Mouse (Mus musculus) MEL (cell line): ENCODE results near the gene Gm49388. TPM values are rescaled to one million over a fixed set of nuclear protein-coding genes. Genes with fewer than 3 reads are reported as not detected.

Experiments
- DNase-seq: peaks from one replicate; pipeline ENCODE4 v3.0.0; 2011; ENCODE audit warnings: low read depth, low spot score
- H3K27ac ChIP-seq: 2 replicates; pipeline ENCODE4 v1.5.1; 2012; ENCODE audit warnings: low read depth, mild to moderate bottlenecking, control low read depth, low read length, moderate library complexity; ENCODE audit not compliant: control insufficient read depth
- H3K27me3 ChIP-seq, 2 experiments: fragments of 150-350 bp in 1 of 2; sonication (generic) in 1 of 2; 2 replicates each; pipeline ENCODE4 v1.6.1; 2012; ENCODE audit warnings: low read length in 2 of 2, mild to moderate bottlenecking in 2 of 2, improper control_type of control experiment in 1 of 2, moderate library complexity in 1 of 2; ENCODE audit not compliant: insufficient read depth in 2 of 2, control insufficient read depth in 1 of 2
- H3K36me3 ChIP-seq, 2 experiments: 2 replicates each; pipeline ENCODE4 v1.6.1; 2012 to 2014; ENCODE audit warnings: low read length in 2 of 2, improper control_type of control experiment in 1 of 2, inconsistent platforms in 1 of 2, mild to moderate bottlenecking in 1 of 2; ENCODE audit not compliant: insufficient read depth in 2 of 2, control insufficient read depth in 1 of 2
- H3K4me1 ChIP-seq, 2 experiments: fragments of 150-350 bp in 1 of 2; sonication (generic) in 1 of 2; 2 replicates each; pipeline ENCODE4 v1.6.1; 2012; ENCODE audit warnings: low read length in 2 of 2, improper control_type of control experiment in 1 of 2, mild to moderate bottlenecking in 1 of 2; ENCODE audit not compliant: insufficient read depth in 2 of 2, control insufficient read depth in 1 of 2
- H3K4me3 ChIP-seq, 2 experiments: fragments of 150-350 bp in 1 of 2; sonication (generic) in 1 of 2; 2 replicates each; pipeline ENCODE4 v1.5.1; 2012; ENCODE audit warnings: low read depth in 2 of 2, low read length in 2 of 2, mild to moderate bottlenecking in 2 of 2, moderate library complexity in 2 of 2, control low read depth in 1 of 2, improper control_type of control experiment in 1 of 2; ENCODE audit not compliant: control insufficient read depth in 1 of 2, insufficient read depth in 1 of 2
- H3K79me2 ChIP-seq: 2 replicates; pipeline ENCODE4 v1.6.1; 2012; ENCODE audit warnings: mild to moderate bottlenecking, low read length, moderate library complexity; ENCODE audit not compliant: control insufficient read depth, poor library complexity, insufficient read depth
- H3K9ac ChIP-seq: 2 replicates; pipeline ENCODE4 v1.6.1; 2012; ENCODE audit warnings: low read depth, mild to moderate bottlenecking, control low read depth, low read length, moderate library complexity; ENCODE audit not compliant: control insufficient read depth, poor library complexity, severe bottlenecking
- H3K9me3 ChIP-seq: fragments of 150-350 bp; sonication (generic); replicated peaks from 2 replicates; pipeline ENCODE4 v1.6.1; 2012; ENCODE audit warnings: mild to moderate bottlenecking, low read length, improper control_type of control experiment, moderate library complexity; ENCODE audit not compliant: insufficient read depth
- BHLHE40 ChIP-seq: IDR thresholded peaks from 2 replicates; pipeline ENCODE4 v1.6.1; 2012; ENCODE audit warnings: low read depth, mild to moderate bottlenecking, inconsistent platforms, low read length, improper control_type of control experiment, borderline replicate concordance
- CHD1 ChIP-seq: IDR thresholded peaks from 2 replicates; pipeline ENCODE4 v1.6.1; 2012; ENCODE audit warnings: low read depth, mild to moderate bottlenecking, inconsistent platforms, low read length, improper control_type of control experiment
- CHD2 ChIP-seq: IDR thresholded peaks from 2 replicates; pipeline ENCODE4 v1.6.1; 2011; ENCODE audit warnings: low read length, improper control_type of control experiment
- E2F4 ChIP-seq: IDR thresholded peaks from 2 replicates; pipeline ENCODE4 v1.6.1; 2011; ENCODE audit warnings: low read depth, low read length, improper control_type of control experiment, borderline replicate concordance
- ELF1 ChIP-seq: IDR thresholded peaks from 2 replicates; pipeline ENCODE4 v1.6.1; 2014; ENCODE audit warnings: low read depth, mild to moderate bottlenecking, inconsistent platforms, low read length, improper control_type of control experiment, moderate library complexity
- EP300 ChIP-seq, 2 experiments: IDR thresholded peaks; 2 replicates each; pipeline ENCODE4 v1.6.1; 2011; ENCODE audit warnings: improper control_type of control experiment in 2 of 2, low read length in 2 of 2, low read depth in 1 of 2, mild to moderate bottlenecking in 1 of 2
- ETS1 ChIP-seq: IDR thresholded peaks from 2 replicates; pipeline ENCODE4 v1.6.1; 2012; ENCODE audit warnings: low read depth, mild to moderate bottlenecking, inconsistent platforms, low read length, improper control_type of control experiment, moderate library complexity
- GABPA ChIP-seq: IDR thresholded peaks from 2 replicates; pipeline ENCODE4 v1.6.1; 2012; ENCODE audit warnings: low read depth, mild to moderate bottlenecking, inconsistent platforms, low read length, improper control_type of control experiment, moderate library complexity
- GATA1 ChIP-seq: IDR thresholded peaks from 2 replicates; pipeline ENCODE4 v1.6.1; 2011; ENCODE audit warnings: low read depth, low read length, improper control_type of control experiment
- JUND ChIP-seq: IDR thresholded peaks from 2 replicates; pipeline ENCODE4 v1.6.1; 2011; ENCODE audit warnings: low read depth, mild to moderate bottlenecking, improper control_type of control experiment, low read length
- KAT2A ChIP-seq: conservative IDR thresholded peaks from 2 replicates; pipeline ENCODE4 v1.6.1; 2012; ENCODE audit warnings: low read depth, low read length, improper control_type of control experiment, inconsistent platforms
- MAFK ChIP-seq: IDR thresholded peaks from 2 replicates; pipeline ENCODE4 v1.6.1; 2011; ENCODE audit warnings: low read depth, mild to moderate bottlenecking, low read length, improper control_type of control experiment, borderline replicate concordance
- MAZ ChIP-seq: IDR thresholded peaks from 2 replicates; pipeline ENCODE4 v1.6.1; 2012; ENCODE audit warnings: low read depth, mild to moderate bottlenecking, inconsistent platforms, low read length, improper control_type of control experiment
- MEF2A ChIP-seq: IDR thresholded peaks from 2 replicates; pipeline ENCODE4 v1.6.1; 2014; ENCODE audit warnings: low read depth, mild to moderate bottlenecking, inconsistent platforms, low read length, improper control_type of control experiment; ENCODE audit not compliant: poor library complexity, insufficient replicate concordance, severe bottlenecking; ENCODE audit errors: extremely low read depth
- MXI1 ChIP-seq: IDR thresholded peaks from 2 replicates; pipeline ENCODE4 v1.6.1; 2011; ENCODE audit warnings: mild to moderate bottlenecking, low read depth, low read length, improper control_type of control experiment
- MYB ChIP-seq: IDR thresholded peaks from 2 replicates; pipeline ENCODE4 v1.6.1; 2011; ENCODE audit warnings: mild to moderate bottlenecking, low read depth, low read length, improper control_type of control experiment
- MYC ChIP-seq: IDR thresholded peaks from 2 replicates; pipeline ENCODE4 v1.6.1; 2011; ENCODE audit warnings: low read depth, mild to moderate bottlenecking, low read length, improper control_type of control experiment, moderate library complexity
- NELFE ChIP-seq: IDR thresholded peaks from 2 replicates; pipeline ENCODE4 v1.6.1; 2011; ENCODE audit warnings: low read depth, low read length, improper control_type of control experiment
- NRF1 ChIP-seq: IDR thresholded peaks from 2 replicates; pipeline ENCODE4 v1.6.1; 2014; ENCODE audit warnings: low read depth, mild to moderate bottlenecking, inconsistent platforms, low read length, improper control_type of control experiment, moderate library complexity; ENCODE audit not compliant: poor library complexity, insufficient read depth, severe bottlenecking
- POLR2A ChIP-seq, 2 experiments: IDR thresholded peaks; 2 replicates each; pipeline ENCODE4 v1.6.1; 2011 to 2012; ENCODE audit warnings: low read length in 2 of 2, mild to moderate bottlenecking in 2 of 2, control low read depth in 1 of 2, improper control_type of control experiment in 1 of 2, low read depth in 1 of 2, moderate library complexity in 1 of 2; ENCODE audit not compliant: control insufficient read depth in 1 of 2, insufficient read depth in 1 of 2, poor library complexity in 1 of 2
- POLR2AphosphoS2 ChIP-seq: IDR thresholded peaks from 2 replicates; pipeline ENCODE4 v1.6.1; 2011; ENCODE audit warnings: low read length, improper control_type of control experiment
- POLR2AphosphoS5 ChIP-seq: IDR thresholded peaks from 2 replicates; pipeline ENCODE4 v1.6.1; 2012; ENCODE audit warnings: low read depth, borderline replicate concordance, mild to moderate bottlenecking, inconsistent platforms, low read length, moderate library complexity, mixed read lengths
- RAD21 ChIP-seq: IDR thresholded peaks from 2 replicates; pipeline ENCODE4 v1.6.1; 2011; ENCODE audit warnings: mild to moderate bottlenecking, low read depth, low read length, improper control_type of control experiment
- RCOR1 ChIP-seq: IDR thresholded peaks from 2 replicates; pipeline ENCODE4 v1.6.1; 2012; ENCODE audit warnings: low read depth, mild to moderate bottlenecking, inconsistent platforms, low read length, improper control_type of control experiment
- SIN3A ChIP-seq: IDR thresholded peaks from 2 replicates; pipeline ENCODE4 v1.6.1; 2012; ENCODE audit warnings: low read length, improper control_type of control experiment, inconsistent platforms
- SMC3 ChIP-seq: IDR thresholded peaks from 2 replicates; pipeline ENCODE4 v1.6.1; 2011; ENCODE audit warnings: low read depth, low read length, improper control_type of control experiment
- TAL1 ChIP-seq: IDR thresholded peaks from 2 replicates; pipeline ENCODE4 v1.6.1; 2012; ENCODE audit warnings: mild to moderate bottlenecking, inconsistent platforms, low read length, moderate library complexity, mixed read lengths
- TBP ChIP-seq: IDR thresholded peaks from 2 replicates; pipeline ENCODE4 v1.8.0; 2011; ENCODE audit warnings: low read depth, low read length, improper control_type of control experiment
- TCF12 ChIP-seq: IDR thresholded peaks from 2 replicates; pipeline ENCODE4 v1.6.1; 2014; ENCODE audit warnings: low read depth, mild to moderate bottlenecking, inconsistent platforms, low read length, improper control_type of control experiment, moderate library complexity
- UBTF ChIP-seq: IDR thresholded peaks from 2 replicates; pipeline ENCODE4 v1.6.1; 2012; ENCODE audit warnings: low read depth, mild to moderate bottlenecking, inconsistent platforms, low read length, improper control_type of control experiment, moderate library complexity, borderline replicate concordance; ENCODE audit not compliant: insufficient read depth
- USF1 ChIP-seq: IDR thresholded peaks from 2 replicates; pipeline ENCODE4 v1.6.1; 2014; ENCODE audit warnings: low read depth, mild to moderate bottlenecking, inconsistent platforms, low read length, improper control_type of control experiment, moderate library complexity
- USF2 ChIP-seq, 2 experiments: IDR thresholded peaks; 2 replicates each; pipeline ENCODE4 v1.6.1; 2011 to 2012; ENCODE audit warnings: improper control_type of control experiment in 2 of 2, low read length in 2 of 2, borderline replicate concordance in 1 of 2, inconsistent platforms in 1 of 2, low read depth in 1 of 2, mild to moderate bottlenecking in 1 of 2; ENCODE audit not compliant: insufficient read depth in 1 of 2
- ZC3H11A ChIP-seq: IDR thresholded peaks from 2 replicates; pipeline ENCODE4 v1.6.1; 2012; ENCODE audit warnings: low read depth, mild to moderate bottlenecking, inconsistent platforms, low read length, improper control_type of control experiment
- ZKSCAN1 ChIP-seq: IDR thresholded peaks from 2 replicates; pipeline ENCODE4 v1.6.1; 2012; ENCODE audit warnings: low read depth, mild to moderate bottlenecking, inconsistent platforms, low read length, improper control_type of control experiment, moderate library complexity
- ZMIZ1 ChIP-seq: IDR thresholded peaks from 2 replicates; pipeline ENCODE4 v1.6.1; 2012; ENCODE audit warnings: low read depth, mild to moderate bottlenecking, inconsistent platforms, low read length, improper control_type of control experiment, moderate library complexity
- ZNF384 ChIP-seq: IDR thresholded peaks from 2 replicates; pipeline ENCODE4 v1.6.1; 2012; ENCODE audit warnings: low read depth, mild to moderate bottlenecking, inconsistent platforms, low read length, improper control_type of control experiment
- polyA plus RNA-seq, 2 experiments: library from polyadenylated mRNA; stranded (reverse) in 1 of 2; unstranded in 1 of 2; fragments of >175 nt in 1 of 2; fragments of >200 nt in 1 of 2; gene quantifications; 2 replicates each; pipeline versions ENCODE4 v1.2.1 to v1.2.4; 2012; ENCODE audit warnings: low replicate concordance in 2 of 2, low read depth in 1 of 2; ENCODE audit not compliant: insufficient read length in 2 of 2, insufficient read depth in 1 of 2, missing spikeins in 1 of 2
- total RNA-seq: library from RNA; depleted of rRNA; stranded (reverse); fragments of 300-350 nt; gene quantifications from 2 replicates; pipeline ENCODE4 v1.2.3, GENCODE M21; 2012

Gm49388 gene
- total and polyA plus RNA-seq, 3 experiments: 0.73 to 1.3 TPM; not detected in 1

- H3K36me3 ChIP-seq: peaks cover 24% of the 10 kb centered on the region in 2 experiments
- peak; percentile 70 for DNase-seq
These were observed 7.7 kb upstream of the Gm49388 start for GRCm38 (mm10) chr7:127777474-127778266.

GRCm38 (mm10) chr7:127778350-127778749 lies 7.1 kb upstream of the Gm49388 start:
- no peaks in the 10 kb centered on the region for H3K27me3 ChIP-seq
- DNase-seq: no peak
- no peaks in the 10 kb centered on the region for H3K9me3 ChIP-seq
- H3K79me2 ChIP-seq: peaks cover 19% of the 10 kb centered on the region
- peaks cover 0 to 10% of the 10 kb centered on the region in 2 experiments; a peak in 3 of 4 replicates for H3K4me1 ChIP-seq
- peak overlapping the region; percentile 95 for H3K9ac ChIP-seq
- peak overlapping the region; percentile 59 to 83 for H3K4me3 ChIP-seq
- no peak overlapping the region for H3K27ac ChIP-seq
- peaks cover 24% of the 10 kb centered on the region in 2 experiments for H3K36me3 ChIP-seq
- no peak for TF ChIP-seq ZKSCAN1
- no peak for TF ChIP-seq MEF2A
- no peak for TF ChIP-seq ZMIZ1
- TF ChIP-seq USF1: no peak
- TF ChIP-seq TCF12: no peak
- no peak for TF ChIP-seq BHLHE40
- TF ChIP-seq RAD21: no peak
- TF ChIP-seq SIN3A: no peak
- TF ChIP-seq CHD1: no peak
- TF ChIP-seq UBTF: no peak
- TF ChIP-seq GATA1: no peak
- no peak for TF ChIP-seq MAZ
- no peak for TF ChIP-seq MAFK
- TF ChIP-seq MYC: no peak
- TF ChIP-seq E2F4: no peak
- no peak for TF ChIP-seq RCOR1

More at GRCm38 (mm10) chr7:127777474-127778266, 7.7 kb upstream of the Gm49388 start:
- Histone ChIP-seq H3K27me3 (no peaks in the 10 kb centered on the region), H3K27ac (peak overlapping the region; percentile 87), H3K4me3 (peak overlapping the region; percentile 59 to 83), H3K9me3 (no peaks in the 10 kb centered on the region), H3K4me1 (peaks cover 0 to 10% of the 10 kb centered on the region in 2 experiments; a peak in 3 of 4 replicates), H3K79me2 (peaks cover 19% of the 10 kb centered on the region), H3K9ac (peak overlapping the region; percentile 95)
- TF ChIP-seq NELFE: peak; percentile 47
- TF ChIP-seq TBP: no peak
- no peak for TF ChIP-seq KAT2A
- no peak for TF ChIP-seq MYB
- no peak for TF ChIP-seq ETS1
- no peak for TF ChIP-seq ZNF384
- TF ChIP-seq CHD1: no peak
- TF ChIP-seq SMC3: peak; percentile 6; the same call in 1 of the 2 replicates
- no peak for TF ChIP-seq GABPA
- peak; percentile 25; the same call in 1 of the 2 replicates for TF ChIP-seq SIN3A
- TF ChIP-seq USF2 (IDR thresholded peaks at IDR 0.05; ENCODE audit: borderline replicate concordance in 1 of 2, insufficient read depth in 1 of 2, low read depth in 1 of 2, low read length in 2 of 2): no peak
- no peak for TF ChIP-seq POLR2AphosphoS5
- no peak for TF ChIP-seq ZKSCAN1
- no peak for TF ChIP-seq RAD21
- no peak for TF ChIP-seq EP300 (IDR thresholded peaks at IDR 0.05; ENCODE audit: low read depth in 1 of 2, low read length in 2 of 2)
- no peak; the same call in 1 of the 2 replicates for TF ChIP-seq MXI1
- no peak for TF ChIP-seq TCF12
- TF ChIP-seq POLR2A (IDR thresholded peaks at IDR 0.05; ENCODE audit: control insufficient read depth in 1 of 2, insufficient read depth in 1 of 2, low read depth in 1 of 2, low read length in 2 of 2, poor library complexity in 1 of 2): peak; percentile 41 to 44; a peak in 1 of 4 replicates
- no peak for TF ChIP-seq ELF1
- no peak; the same call in 1 of the 2 replicates for TF ChIP-seq MAZ
- no peak for TF ChIP-seq MYC
- TF ChIP-seq USF1: no peak
- peak; percentile 61 for TF ChIP-seq NRF1
- no peak for TF ChIP-seq TAL1
- no peak for TF ChIP-seq GATA1
- 0 out of 2 replicates have a peak, but pooled peaks have one; percentile 26 for TF ChIP-seq E2F4
- TF ChIP-seq ZC3H11A: no peak
- TF ChIP-seq ZMIZ1: no peak
- TF ChIP-seq CHD2: no peak
- no peak for TF ChIP-seq BHLHE40
- TF ChIP-seq JUND: no peak
- no peak for TF ChIP-seq POLR2AphosphoS2
- TF ChIP-seq MEF2A: no peak
- no peak for TF ChIP-seq UBTF
